Mouse (Mus musculus) E14TG2a.4 (cell line): ENCODE measurements at regions not wholly inside any gene's neighbourhood (a gene's known extent, or its start where the extent isn't known, plus 50 kb on each side); places are given as distances from the start of the nearest gene placed in this dataset.

ENCODE experiments used
- CTCF ChIP-seq: conservative IDR thresholded peaks from 2 replicates; pipeline ENCODE4 v1.5.1; 2014; ENCODE audit warnings: low read length
- NANOG ChIP-seq: IDR thresholded peaks from 2 replicates; pipeline ENCODE4 v1.6.1; 2014; ENCODE audit warnings: borderline replicate concordance, low read length, mixed read lengths

- no peak for TF ChIP-seq NANOG
- TF ChIP-seq CTCF = no peak
These were observed 345.7 kb upstream of the Prkcq start for GRCm38 (mm10) chr2:10826134-10826767.
